Mouse (Mus musculus) bone marrow macrophage, adult 2 months (primary cell): ENCODE measurements around the gene Asphd1.

Experiments used
- CTCF ChIP-seq: IDR thresholded peaks from 2 replicates; pipeline ENCODE4 v1.5.1; 2012; ENCODE audit warnings: low read depth, mild to moderate bottlenecking, low read length, moderate library complexity
- POLR2A ChIP-seq: IDR thresholded peaks from 2 replicates; pipeline ENCODE4 v1.6.1; 2012; ENCODE audit warnings: mild to moderate bottlenecking, low read depth, low read length, borderline replicate concordance

GRCm38 (mm10) chr7:126996449-126996848 is 47.1 kb upstream of the Asphd1 start:
- no peak for TF ChIP-seq POLR2A
- TF ChIP-seq CTCF, result no peak
